In the genomic region with DNA sequence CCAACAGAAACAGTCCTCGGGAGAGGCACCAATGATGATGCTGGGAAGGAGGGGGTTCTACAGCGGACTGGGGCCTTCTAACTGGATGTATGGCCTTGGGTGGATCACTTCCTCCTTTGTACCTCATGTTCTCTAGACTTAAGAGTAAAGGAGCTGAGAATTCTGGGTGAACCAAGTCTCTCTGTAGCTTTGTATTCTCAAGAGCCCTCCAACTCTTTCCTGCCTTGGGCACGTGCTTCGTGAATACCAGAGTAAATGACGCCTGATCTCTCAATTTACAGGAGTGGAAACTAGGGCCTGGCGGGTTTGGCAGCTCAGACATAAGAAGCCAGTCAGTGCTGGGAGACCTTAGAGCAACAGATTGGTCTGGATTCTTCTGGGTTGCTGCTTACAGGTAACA, we compare ENCODE assay signal across 7 mouse cellular contexts. TPM values are rescaled to one million over a fixed set of nuclear protein-coding genes. Genes with fewer than 3 reads are reported as not detected.
DNase-seq lines count a peak whose midpoint lies in the region; ATAC-seq lines count a peak whose summit lies in the region.

No protein-coding gene starts in this region.

- H3K27me3 ChIP-seq in lung, embryonic 16.5 days (ENCODE audit: control insufficient read depth, insufficient read depth, low read depth, low read length), result no peaks in the 10 kb centered on the region
- no peaks in the 10 kb centered on the region for H3K27me3 ChIP-seq in hindbrain, embryonic 10.5 days (ENCODE audit: insufficient read depth, poor library complexity, severe bottlenecking)

- 19% methylated on average over 6 of the region's 6 CpGs for WGBS in lung, embryonic 16.5 days
- 34% methylated on average over 6 of the region's 6 CpGs for WGBS in hindbrain, embryonic 10.5 days
- 21% methylated on average over 6 of the region's 6 CpGs for WGBS in macrophage (ENCODE audit: missing documents)

- no peaks in the 10 kb centered on the region for H3K9me3 ChIP-seq in lung, embryonic 16.5 days (ENCODE audit: control insufficient read depth, low read length)
- no peaks in the 10 kb centered on the region for H3K9me3 ChIP-seq in hindbrain, embryonic 10.5 days

- H3K27ac ChIP-seq in lung, embryonic 16.5 days (ENCODE audit: low read length), result peak overlapping the region; percentile 77
- peak overlapping the region; percentile 90 for H3K27ac ChIP-seq in hindbrain, embryonic 10.5 days
- H3K27ac ChIP-seq in macrophage, result peak overlapping the region; percentile 36

- peak overlapping the region; percentile 87 for H3K4me3 ChIP-seq in lung, embryonic 16.5 days (ENCODE audit: low read length)
- H3K4me3 ChIP-seq in hindbrain, embryonic 10.5 days, result peak overlapping the region; percentile 69
- H3K4me3 ChIP-seq in macrophage (ENCODE audit: inconsistent target), result peak overlapping the region; percentile 98

- no peak for ATAC-seq in lung, embryonic 16.5 days (ENCODE audit: low read depth)

- H3K79me2 ChIP-seq in macrophage (ENCODE audit: inconsistent target), result peaks cover 82% of the 10 kb centered on the region

- H3K4me2 ChIP-seq in lung, embryonic 16.5 days (ENCODE audit: low read depth, low read length), result peak overlapping the region; percentile 59

- H3K36me3 ChIP-seq in lung, embryonic 16.5 days (ENCODE audit: control insufficient read depth, insufficient read depth, low read length), result 0 out of 2 replicates have a peak, but pooled peaks cover 1% of the 10 kb centered on the region
- H3K36me3 ChIP-seq in hindbrain, embryonic 10.5 days, result peaks cover 52% of the 10 kb centered on the region
- H3K36me3 ChIP-seq in macrophage (ENCODE audit: inconsistent target), result peaks cover 7% of the 10 kb centered on the region

- H3K4me1 ChIP-seq in lung, embryonic 16.5 days (replicated peaks; ENCODE audit: control insufficient read depth, insufficient read depth, low read length), result peaks cover 15% of the 10 kb centered on the region
- peaks cover 29% of the 10 kb centered on the region for H3K4me1 ChIP-seq in hindbrain, embryonic 10.5 days (replicated peaks)

- peak overlapping the region; percentile 87 for H3K9ac ChIP-seq in lung, embryonic 16.5 days (ENCODE audit: low read length)

- no peak for DNase-seq in lung, postnatal 4 days
- DNase-seq in c-Kit-positive CD71-positive TER-119-negative erythroid progenitor cells, embryonic 14.5 days (ENCODE audit: low read depth), result peak; percentile 33
- peak; percentile 16 for DNase-seq in hindbrain, embryonic 10.5 days (ENCODE audit: low spot score)
- DNase-seq in yolk sac, embryonic 10.5 days (ENCODE audit: low spot score), result peak; percentile 25
- no peak for DNase-seq in ovary, postnatal 14 days (ENCODE audit: low spot score)

RNA-seq across cellular contexts. Expression of gene Chchd4, which starts 1.0 kb away (rescaled TPM):
- polyA plus RNA-seq in lung, embryonic 16.5 days (2015; fragmentation: Nextera tagmentation; extraction: Ambion mirVana), result 22.2 and 23.8 TPM in 2 replicates
- 26.7 and 34.2 TPM in 2 replicates for polyA plus RNA-seq in hindbrain, embryonic 10.5 days (2016; fragmentation: Nextera tagmentation; extraction: Ambion mirVana)
- total RNA-seq in macrophage (2018; cell fraction: chromatin; rRNA removed), result 10 to 100 TPM in 3 of 26 experiments, 1 to 10 TPM in 20, under 1 TPM in 2, not detected in 1; 0.52 to 11.6 (median 4.6) TPM
- 1 to 10 TPM; 4.2 to 7.6 (median 6.3) TPM for total RNA-seq in macrophage (2018; cell fraction: cytosol; rRNA removed)
- total RNA-seq in macrophage (2018; cell fraction: nucleus; rRNA removed), result 10 to 100 TPM in 2 of 26 experiments, 1 to 10 TPM in 23, under 1 TPM in 1; 0.89 to 14.3 (median 4.5) TPM
- polyA plus RNA-seq in macrophage (2018), result 4.3 to 16.2 TPM (median 6.2 TPM) in 3 replicates

RNA-seq across cellular contexts. Expression of gene Tmem43, which starts 1.2 kb away (rescaled TPM):
- polyA plus RNA-seq in lung, embryonic 16.5 days (2015; fragmentation: Nextera tagmentation; extraction: Ambion mirVana), result 52.4 and 57.1 TPM in 2 replicates
- 61.9 and 62.7 TPM in 2 replicates for polyA plus RNA-seq in hindbrain, embryonic 10.5 days (2016; fragmentation: Nextera tagmentation; extraction: Ambion mirVana)
- 10 to 100 TPM in 22 of 26 experiments, 1 to 10 TPM in 4; 5.0 to 45.3 (median 25.5) TPM for total RNA-seq in macrophage (2018; cell fraction: chromatin; rRNA removed)
- 10 to 100 TPM; 25.8 to 51.2 (median 35.8) TPM for total RNA-seq in macrophage (2018; cell fraction: cytosol; rRNA removed)
- 10 to 100 TPM; 22.3 to 63.9 (median 37.3) TPM for total RNA-seq in macrophage (2018; cell fraction: nucleus; rRNA removed)
- 32.7 to 48.5 TPM (median 46.8 TPM) in 3 replicates for polyA plus RNA-seq in macrophage (2018)

RNA-seq across cellular contexts. Expression of gene Xpc, which starts 43.4 kb away (rescaled TPM):
- polyA plus RNA-seq in lung, embryonic 16.5 days (2015; fragmentation: Nextera tagmentation; extraction: Ambion mirVana), result 17.9 and 18.9 TPM in 2 replicates
- polyA plus RNA-seq in hindbrain, embryonic 10.5 days (2016; fragmentation: Nextera tagmentation; extraction: Ambion mirVana), result 23.6 and 23.7 TPM in 2 replicates
- total RNA-seq in macrophage (2018; cell fraction: chromatin; rRNA removed), result 10 to 100 TPM in 12 of 26 experiments, 1 to 10 TPM in 14; 2.0 to 25.7 (median 7.2) TPM
- 10 to 100 TPM in 12 of 26 experiments, 1 to 10 TPM in 14; 4.2 to 15.1 (median 9.7) TPM for total RNA-seq in macrophage (2018; cell fraction: cytosol; rRNA removed)
- total RNA-seq in macrophage (2018; cell fraction: nucleus; rRNA removed), result 10 to 100 TPM in 10 of 26 experiments, 1 to 10 TPM in 16; 3.0 to 18.5 (median 8.6) TPM
- 10.0 to 14.5 TPM (median 12.6 TPM) in 3 replicates for polyA plus RNA-seq in macrophage (2018)

RNA-seq across cellular contexts. Expression of gene Lsm3, which starts 43.4 kb away (rescaled TPM):
- 245 and 255 TPM in 2 replicates for polyA plus RNA-seq in lung, embryonic 16.5 days (2015; fragmentation: Nextera tagmentation; extraction: Ambion mirVana)
- 340 and 380 TPM in 2 replicates for polyA plus RNA-seq in hindbrain, embryonic 10.5 days (2016; fragmentation: Nextera tagmentation; extraction: Ambion mirVana)
- total RNA-seq in macrophage (2018; cell fraction: chromatin; rRNA removed), result 10 to 100 TPM in 13 of 26 experiments, 1 to 10 TPM in 13; 5.4 to 27.1 (median 9.8) TPM
- total RNA-seq in macrophage (2018; cell fraction: cytosol; rRNA removed), result 10 to 100 TPM; 39.8 to 66.8 (median 51.2) TPM
- 10 to 100 TPM in 20 of 26 experiments, 1 to 10 TPM in 6; 5.2 to 38.5 (median 15.9) TPM for total RNA-seq in macrophage (2018; cell fraction: nucleus; rRNA removed)
- polyA plus RNA-seq in macrophage (2018), result 40.6 to 87.8 TPM (median 85.5 TPM) in 3 replicates

Comparison
In these comparisons a context has a peak if more than half of its experiments do, and no peak if none do; other contexts are left out.
1. H3K27ac ChIP-seq: peak in every context shown above with its lines; median percentile 90 in hindbrain, embryonic 10.5 days; 77 in lung, embryonic 16.5 days; 36 in macrophage.
2. DNase-seq: peak in c-Kit-positive CD71-positive TER-119-negative erythroid progenitor cells, embryonic 14.5 days (single experiment), hindbrain, embryonic 10.5 days (single experiment) and yolk sac, embryonic 10.5 days (single experiment); none in lung, postnatal 4 days (0 of 2) and ovary, postnatal 14 days (single experiment).
3. Peak in every context shown above with its lines, with median percentiles within 50 percentile points of each other: H3K4me3 ChIP-seq.